Mouse (Mus musculus) gastrocnemius, adult 18-20 months (tissue): Measurements from ENCODE around the gene Gm11239. TPM values are rescaled to one million over a fixed set of nuclear protein-coding genes. Genes with fewer than 3 reads are reported as not detected.
"Not testable (repeated sequence)": the region's sequence is repeated elsewhere in the genome, so short reads cannot be mapped to it uniquely, and the experiment has no call there.

Source experiments
- DNase-seq: peaks from one replicate; pipeline ENCODE4 v3.0.0; 2021; ENCODE audit warnings: low spot score
- long read RNA-seq, 2 experiments: library from polyadenylated mRNA; stranded (forward); transcript quantifications; one replicate each; pipeline ENCODE4 v2.0.0; 2021
- total RNA-seq, 2 experiments: library from RNA; stranded (reverse); gene quantifications; 2 replicates each; pipeline ENCODE4 v1.2.3; 2021

Gm11239 gene
- not detected for total RNA-seq
- long read RNA-seq, experiment 1: 0 reads
- long read RNA-seq, experiment 2: 0 reads

GRCm38 (mm10) chr4:73668054-73668453, at the start of gene Gm11239:
Gene Gm11239, plus strand, starts transcription at chr4:73668354.
- DNase-seq: not testable (repeated sequence)

DNA sequence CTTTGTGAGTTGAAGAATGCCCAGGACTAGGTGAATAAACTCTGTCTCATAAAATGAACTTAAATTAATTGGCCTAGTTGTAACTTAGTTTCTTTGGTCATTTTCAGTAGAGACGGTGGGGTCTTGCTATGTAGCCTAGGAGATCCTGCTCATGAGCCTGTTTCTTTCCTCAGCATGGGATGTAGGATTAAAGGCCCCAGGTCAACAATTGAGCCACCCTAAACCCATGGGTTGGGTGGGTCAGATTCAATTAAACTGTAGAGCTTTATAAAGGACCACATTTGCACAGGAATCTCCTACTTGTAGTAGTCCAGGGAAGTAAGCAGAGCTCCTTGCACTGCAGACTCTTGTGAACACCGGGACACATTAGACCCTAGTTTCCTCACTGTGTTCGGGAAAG, 45.5 kb upstream of the Gm11239 start, which contains the start of gene Gm11237:
Gm11237 (plus strand) TSS at position 301 of the 400 bp plus-strand sequence.
- DNase-seq: not testable (repeated sequence)

- not testable (repeated sequence) for DNase-seq
Observed at GRCm38 (mm10) chr4:73637821-73638220, 30.3 kb upstream of the Gm11239 start, which contains the start of gene Gm11236. Gene Gm11236, plus strand, starts transcription at chr4:73638121.

DNA sequence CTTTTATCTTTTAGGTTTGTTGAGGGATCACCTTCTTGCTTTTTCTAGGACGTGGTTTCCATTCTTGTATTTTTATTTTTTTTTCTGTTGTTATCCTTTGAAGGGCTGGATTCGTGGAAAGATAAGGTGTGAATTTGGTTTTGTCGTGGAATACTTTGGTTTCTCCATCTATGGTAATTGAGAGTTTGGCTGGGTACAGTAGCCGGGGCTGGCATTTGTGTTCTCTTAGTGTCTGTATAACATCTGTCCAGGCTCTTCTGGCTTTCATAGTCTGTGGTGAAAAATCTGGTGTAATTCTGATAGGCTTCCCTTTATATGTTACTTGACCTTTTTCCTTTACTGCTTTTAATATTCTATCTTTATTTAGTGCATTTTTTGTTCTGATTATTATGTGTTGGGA, 6.3 kb upstream of the Gm11239 start:
- not testable (repeated sequence) for DNase-seq

DNA sequence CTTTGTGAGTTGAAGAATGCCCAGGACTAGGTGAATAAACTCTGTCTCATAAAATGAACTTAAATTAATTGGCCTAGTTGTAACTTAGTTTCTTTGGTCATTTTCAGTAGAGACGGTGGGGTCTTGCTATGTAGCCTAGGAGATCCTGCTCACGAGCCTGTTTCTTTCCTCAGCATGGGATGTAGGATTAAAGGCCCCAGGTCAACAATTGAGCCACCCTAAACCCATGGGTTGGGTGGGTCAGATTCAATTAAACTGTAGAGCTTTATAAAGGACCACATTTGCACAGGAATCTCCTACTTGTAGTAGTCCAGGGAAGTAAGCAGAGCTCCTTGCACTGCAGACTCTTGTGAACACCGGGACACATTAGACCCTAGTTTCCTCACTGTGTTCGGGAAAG, 15.1 kb downstream of the Gm11239 start, which contains the start of gene Gm428:
Gm428 (plus strand) TSS at position 301 of the 400 bp plus-strand sequence.
- not testable (repeated sequence) for DNase-seq

DNA sequence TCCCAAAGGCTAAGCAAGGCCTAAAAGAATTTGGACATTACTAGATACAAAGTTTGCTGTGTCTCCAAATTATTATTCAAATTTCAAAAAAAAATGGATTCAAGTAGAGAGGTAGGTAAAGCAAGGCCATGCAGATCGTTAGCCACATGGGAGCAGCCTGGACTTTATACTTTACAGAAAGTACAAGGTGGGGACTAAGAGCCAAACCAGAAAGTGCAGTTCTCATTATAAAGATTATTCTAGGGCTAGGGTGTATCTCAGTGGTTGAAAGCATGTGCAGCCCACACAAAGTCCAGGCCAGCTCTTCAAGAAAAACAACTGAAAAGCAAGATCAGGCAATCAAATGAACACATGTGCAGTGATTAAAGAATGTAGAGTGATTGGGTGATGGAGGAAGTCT, 50.6 kb downstream of the Gm11239 start:
- no peak for DNase-seq

DNA sequence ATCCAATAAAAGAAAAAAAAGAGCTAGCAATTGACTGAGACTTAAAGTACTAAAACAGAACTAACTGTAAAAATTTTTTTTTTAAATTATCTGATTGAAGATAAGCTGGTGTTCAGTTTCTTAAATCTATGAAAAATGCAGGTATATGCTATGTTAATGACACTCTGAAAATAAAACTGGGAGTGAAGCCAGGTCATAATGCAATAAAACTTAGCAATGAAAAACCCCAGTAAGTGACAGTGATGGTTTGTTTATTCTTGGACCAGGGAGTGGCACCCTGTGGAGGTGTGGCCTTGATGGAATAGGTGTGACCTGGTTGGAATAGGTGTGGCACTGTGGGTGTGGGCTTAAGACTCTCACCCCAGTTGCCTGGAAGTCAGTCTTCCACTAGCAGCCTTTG, 51.7 kb downstream of the Gm11239 start:
- DNase-seq: no peak

Other genes with a start within 250 kb of the Gm11239 start
- not detected for gene Gm11238, start 60.5 kb upstream of the Gm11239 start, total RNA-seq
- not detected for gene Gm11237, start 45.4 kb upstream of the Gm11239 start, total RNA-seq
- not detected for gene Gm11236, start 30.2 kb upstream of the Gm11239 start, total RNA-seq
- not detected for gene Gm428, start 15.2 kb downstream of the Gm11239 start, total RNA-seq
- gene Rasef, start 122.6 kb downstream of the Gm11239 start, total RNA-seq: not detected
- gene Gm11758, start 207.9 kb downstream of the Gm11239 start, total RNA-seq: not detected
- not detected for gene Gm11757, start 222.8 kb downstream of the Gm11239 start, total RNA-seq
- not detected for gene Gm13871, start 237.6 kb downstream of the Gm11239 start, total RNA-seq